Mouse (Mus musculus) gonadal fat pad, adult 2 months (tissue): Measurements from ENCODE around the gene Ssu2. TPM values are rescaled to one million over a fixed set of nuclear protein-coding genes. Genes with fewer than 3 reads are reported as not detected.

ENCODE experiments used
- DNase-seq: peaks from one replicate; pipeline ENCODE4 v3.0.0-alpha.2; 2012; ENCODE audit warnings: low read depth
- polyA plus RNA-seq: library from polyadenylated mRNA; depleted of rRNA; stranded (reverse); fragments of >200 nt; gene quantifications from 2 replicates; pipeline ENCODE4 v1.2.3, GENCODE M21; 2012; rRNA removed

The Ssu2 gene
- polyA plus RNA-seq, 1 experiment, result 3.3 TPM

GRCm38 (mm10) chr6:112350452-112350851 lies 37.4 kb downstream of the Ssu2 start:
- no peak for DNase-seq

GRCm38 (mm10) chr6:112339016-112339415 lies 48.8 kb downstream of the Ssu2 start:
- no peak for DNase-seq

- DNase-seq, result no peak
Measured at GRCm38 (mm10) chr6:112337667-112338066, 50.2 kb downstream of the Ssu2 start.

GRCm38 (mm10) chr6:112333930-112334329 lies 53.9 kb downstream of the Ssu2 start:
- DNase-seq, result no peak

- DNase-seq, result no peak
Measured at GRCm38 (mm10) chr6:112331223-112331598, 56.6 kb downstream of the Ssu2 start.

GRCm38 (mm10) chr6:112330520-112331222 lies 57.2 kb downstream of the Ssu2 start:
- DNase-seq, result no peak

- no peak for DNase-seq
Measured at GRCm38 (mm10) chr6:112327793-112328192, 60.0 kb downstream of the Ssu2 start.

- DNase-seq, result no peak
Measured at GRCm38 (mm10) chr6:112325213-112325612, 62.6 kb downstream of the Ssu2 start.

- no peak for DNase-seq
Measured at GRCm38 (mm10) chr6:112322916-112323315, 64.9 kb downstream of the Ssu2 start.

- no peak for DNase-seq
Measured at GRCm38 (mm10) chr6:112320679-112321078, 67.1 kb downstream of the Ssu2 start.

- DNase-seq, result no peak
Measured at GRCm38 (mm10) chr6:112319449-112319848, 68.4 kb downstream of the Ssu2 start.

- DNase-seq, result no peak
Measured at GRCm38 (mm10) chr6:112311385-112311784, 76.4 kb downstream of the Ssu2 start.

GRCm38 (mm10) chr6:112309330-112309938 lies 78.4 kb downstream of the Ssu2 start:
- no peak for DNase-seq

Other genes starting within 250 kb of the Ssu2 start
- 7.3 and 12.0 TPM in 2 replicates for gene Lmcd1, start 114.3 kb downstream of the Ssu2 start, polyA plus RNA-seq
- gene Cav3, start 71.5 kb upstream of the Ssu2 start, polyA plus RNA-seq, result 5.3 and 5.9 TPM in 2 replicates
- gene Oxtr, start 101.9 kb upstream of the Ssu2 start, polyA plus RNA-seq, result 31.3 and 45.0 TPM in 2 replicates